Mouse (Mus musculus): ENCODE data around the gene Vav2. TPM values are rescaled to one million over a fixed set of nuclear protein-coding genes. Genes with fewer than 3 reads are reported as not detected.
A peak's percentile ranks its signal among the peaks of the same experiment; 100 is the strongest.

Vav2 gene
- polyA plus RNA-seq, 1 experiment from 2014 or later, result 16.4 TPM

DNA sequence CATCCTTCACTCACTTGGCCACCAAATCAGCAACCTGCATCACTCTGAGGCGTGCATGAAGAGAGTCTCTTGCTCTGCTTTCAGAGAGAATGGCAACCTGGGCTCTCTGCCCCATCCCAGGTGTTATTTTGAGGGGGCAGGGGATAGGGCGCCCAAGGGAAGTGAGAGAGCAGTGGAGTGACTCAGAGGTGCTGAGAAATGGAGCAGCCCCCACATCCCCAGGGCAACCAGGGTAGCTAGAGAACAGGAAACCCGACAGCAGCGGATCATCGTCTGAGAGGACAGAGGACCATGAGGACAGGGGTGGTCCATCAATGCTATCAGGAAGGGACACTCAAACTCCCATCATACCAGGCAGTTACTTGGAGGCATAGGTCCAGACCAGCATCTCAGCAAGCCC lies 19.9 kb downstream of the Vav2 start:
- H3K27me3 ChIP-seq (ENCODE audit: control insufficient read depth, insufficient read depth, low read length), result no peaks in the 10 kb centered on the region
- peaks cover 16% of the 10 kb centered on the region for H3K4me1 ChIP-seq (ENCODE audit: control insufficient read depth, insufficient read depth, low read length)
- H3K36me3 ChIP-seq (ENCODE audit: control insufficient read depth, insufficient read depth, low read length), result no peaks in the 10 kb centered on the region
- no peak overlapping the region for H3K4me3 ChIP-seq (replicated peaks; ENCODE audit: low read depth, low read length)
- no peaks in the 10 kb centered on the region for H3K9me3 ChIP-seq (ENCODE audit: control insufficient read depth, low read length)
- ATAC-seq (ENCODE audit: low FRiP score, low TSS enrichment) (no peak), DNase-seq (no peak)
- H3K9ac ChIP-seq (replicated peaks; ENCODE audit: low read length), result no peak overlapping the region
- 91% methylated on average over 5 of the region's 5 CpGs for WGBS
- H3K4me2 ChIP-seq (ENCODE audit: low read length), result no peak overlapping the region
- H3K27ac ChIP-seq (replicated peaks; ENCODE audit: low read depth, low read length), result no peak overlapping the region

DNA sequence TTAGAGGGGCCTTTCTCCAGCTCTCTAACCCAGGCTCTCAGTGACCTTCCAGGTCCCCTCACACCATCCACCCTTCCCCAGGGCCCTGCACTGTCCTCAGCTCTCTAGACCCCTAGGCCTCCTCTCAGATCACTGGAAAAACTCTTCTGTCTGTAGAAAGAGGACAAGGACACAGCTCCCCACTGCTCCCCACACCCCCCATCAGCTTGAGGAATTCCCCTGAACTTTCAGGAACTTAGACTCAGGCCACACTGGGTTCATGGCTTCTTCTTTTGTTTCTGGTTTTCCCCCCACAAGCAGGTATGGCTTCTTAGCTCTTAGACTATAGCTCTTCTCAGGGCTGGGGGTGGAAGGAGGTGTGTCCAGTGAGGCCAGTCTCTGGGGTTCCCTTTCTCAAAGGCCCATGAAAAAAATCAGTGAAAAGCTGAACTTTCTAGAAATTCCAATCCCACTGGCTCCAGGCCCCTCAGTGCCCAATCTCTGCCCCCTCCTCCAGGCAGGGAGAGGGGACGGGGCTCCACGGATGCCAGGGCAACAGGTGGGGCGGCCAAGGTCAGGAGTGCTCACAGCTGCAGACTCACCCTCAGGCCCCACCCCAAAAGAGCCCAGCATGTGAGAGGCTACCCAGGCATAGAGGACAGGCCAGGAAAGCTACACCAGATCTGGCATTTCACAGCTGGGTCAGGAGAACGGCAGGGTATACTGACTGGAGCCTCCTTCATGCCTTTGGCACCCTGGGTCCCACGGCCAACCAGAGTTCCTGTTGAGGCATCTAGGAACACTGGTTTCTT lies 21.5 kb downstream of the Vav2 start:
- Histone ChIP-seq H3K9ac (replicated peaks; ENCODE audit: low read length) (no peak overlapping the region), H3K36me3 (ENCODE audit: control insufficient read depth, insufficient read depth, low read length) (no peaks in the 10 kb centered on the region), H3K27me3 (ENCODE audit: control insufficient read depth, insufficient read depth, low read length) (no peaks in the 10 kb centered on the region), H3K27ac (replicated peaks; ENCODE audit: low read depth, low read length) (no peak overlapping the region), H3K4me1 (ENCODE audit: control insufficient read depth, insufficient read depth, low read length) (peaks cover 6% of the 10 kb centered on the region), H3K4me2 (ENCODE audit: low read length) (no peak overlapping the region), H3K4me3 (replicated peaks; ENCODE audit: low read depth, low read length) (no peak overlapping the region), H3K9me3 (ENCODE audit: control insufficient read depth, low read length) (no peaks in the 10 kb centered on the region)
- DNase-seq (no peak), ATAC-seq (ENCODE audit: low FRiP score, low TSS enrichment) (no peak)
- WGBS, result 73% methylated on average over 5 of the region's 5 CpGs

DNA sequence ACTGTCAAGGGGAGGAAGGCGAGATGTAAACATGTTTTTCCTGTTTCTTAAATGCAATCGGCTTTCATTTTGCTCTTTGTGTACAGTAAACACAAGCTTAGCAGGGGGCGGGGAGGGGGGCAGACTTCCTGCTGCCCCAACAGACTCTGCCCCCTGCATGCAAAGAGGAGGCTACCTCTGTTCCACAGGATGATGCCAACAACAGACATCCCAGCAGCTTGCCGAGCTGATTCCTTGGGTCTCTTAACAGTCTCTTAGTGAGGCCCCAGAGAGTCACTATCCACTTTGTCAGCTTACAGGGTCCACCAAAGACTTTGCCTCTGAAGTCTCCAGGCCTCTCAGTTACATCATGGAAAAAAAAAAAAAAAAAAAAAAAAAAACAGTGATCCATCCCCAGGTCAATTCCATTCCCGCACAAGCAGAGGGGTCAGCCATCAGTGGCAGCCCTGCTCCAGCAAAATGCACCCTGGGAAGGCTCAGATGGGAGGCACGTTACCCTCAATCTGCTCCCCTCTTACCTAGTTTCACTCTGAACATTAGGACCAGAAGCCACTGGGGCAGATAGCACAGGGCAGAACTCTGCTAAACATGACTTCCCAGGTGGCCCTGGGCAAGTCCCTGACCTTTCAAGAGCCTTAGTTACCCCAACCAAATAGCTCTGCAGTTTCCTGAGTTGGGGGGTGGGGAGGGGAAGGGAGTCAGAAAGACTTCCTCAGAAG lies 22.3 kb downstream of the Vav2 start:
- no peak overlapping the region for H3K4me2 ChIP-seq (ENCODE audit: low read length)
- ATAC-seq (ENCODE audit: low FRiP score, low TSS enrichment) (no peak), DNase-seq (no peak)
- no peak overlapping the region for H3K4me3 ChIP-seq (replicated peaks; ENCODE audit: low read depth, low read length)
- no peaks in the 10 kb centered on the region for H3K36me3 ChIP-seq (ENCODE audit: control insufficient read depth, insufficient read depth, low read length)
- no peak overlapping the region for H3K9ac ChIP-seq (replicated peaks; ENCODE audit: low read length)
- H3K27ac ChIP-seq (replicated peaks; ENCODE audit: low read depth, low read length), result no peak overlapping the region
- peaks cover 6% of the 10 kb centered on the region for H3K4me1 ChIP-seq (ENCODE audit: control insufficient read depth, insufficient read depth, low read length)
- 63% methylated on average over 6 of the region's 6 CpGs for WGBS
- no peaks in the 10 kb centered on the region for H3K9me3 ChIP-seq (ENCODE audit: control insufficient read depth, low read length)
- H3K27me3 ChIP-seq (ENCODE audit: control insufficient read depth, insufficient read depth, low read length), result no peaks in the 10 kb centered on the region

DNA sequence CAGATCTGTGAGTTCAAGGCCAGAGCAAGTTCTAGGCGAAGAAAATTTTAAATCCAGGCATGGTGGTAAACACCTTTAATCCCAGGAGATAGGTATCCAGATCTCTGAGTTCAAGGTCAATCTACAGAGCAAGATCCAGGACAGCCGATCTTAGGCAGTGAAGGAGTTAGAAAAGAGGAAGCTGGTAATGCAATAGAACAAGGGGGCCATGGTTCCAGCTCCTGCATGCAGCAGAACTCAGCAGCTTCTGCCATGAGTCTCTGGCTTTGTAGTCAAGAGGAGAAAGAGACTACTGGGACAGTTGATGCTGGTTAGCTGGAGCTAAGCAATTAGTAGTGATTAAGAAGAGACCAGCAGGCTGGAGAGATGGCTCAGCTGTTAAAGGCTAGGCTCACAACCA lies 25.3 kb downstream of the Vav2 start:
- WGBS, result 95% methylated on average over 2 of the region's 2 CpGs
- Histone ChIP-seq H3K4me2 (ENCODE audit: low read length) (no peak overlapping the region), H3K36me3 (ENCODE audit: control insufficient read depth, insufficient read depth, low read length) (no peaks in the 10 kb centered on the region), H3K27me3 (ENCODE audit: control insufficient read depth, insufficient read depth, low read length) (no peaks in the 10 kb centered on the region), H3K27ac (replicated peaks; ENCODE audit: low read depth, low read length) (no peak overlapping the region), H3K9me3 (ENCODE audit: control insufficient read depth, low read length) (no peaks in the 10 kb centered on the region), H3K4me3 (replicated peaks; ENCODE audit: low read depth, low read length) (no peak overlapping the region), H3K9ac (replicated peaks; ENCODE audit: low read length) (no peak overlapping the region), H3K4me1 (ENCODE audit: control insufficient read depth, insufficient read depth, low read length) (peaks cover 5% of the 10 kb centered on the region)
- ATAC-seq (ENCODE audit: low FRiP score, low TSS enrichment), result no peak
- DNase-seq, result no peak

DNA sequence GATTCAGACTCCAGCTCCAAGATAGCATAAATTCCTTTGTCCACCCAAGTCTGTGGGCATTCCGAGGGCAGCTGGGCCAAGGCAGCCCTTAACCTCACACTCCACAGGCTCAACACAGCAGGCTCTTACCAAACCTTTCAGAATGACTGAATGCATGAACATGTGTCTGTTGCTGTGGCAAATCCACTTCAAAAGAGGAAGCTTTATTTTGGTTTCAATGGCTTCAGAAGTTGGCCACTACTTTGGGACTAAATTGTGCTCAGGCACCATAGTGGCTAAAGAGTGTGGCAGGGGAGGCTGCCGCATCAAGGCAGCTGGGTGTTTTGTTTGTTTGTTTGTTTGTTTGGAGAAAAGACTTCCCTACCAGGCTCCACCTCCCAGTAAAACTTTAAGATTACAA lies 26.8 kb downstream of the Vav2 start:
- DNase-seq (no peak), ATAC-seq (ENCODE audit: low FRiP score, low TSS enrichment) (no peak)
- no peaks in the 10 kb centered on the region for H3K36me3 ChIP-seq (ENCODE audit: control insufficient read depth, insufficient read depth, low read length)
- no peak overlapping the region for H3K9ac ChIP-seq (replicated peaks; ENCODE audit: low read length)
- H3K4me1 ChIP-seq (ENCODE audit: control insufficient read depth, insufficient read depth, low read length), result peaks cover 18% of the 10 kb centered on the region
- 98% methylated on average over 2 of the region's 2 CpGs for WGBS
- H3K27me3 ChIP-seq (ENCODE audit: control insufficient read depth, insufficient read depth, low read length), result no peaks in the 10 kb centered on the region
- no peak overlapping the region for H3K27ac ChIP-seq (replicated peaks; ENCODE audit: low read depth, low read length)
- no peaks in the 10 kb centered on the region for H3K9me3 ChIP-seq (ENCODE audit: control insufficient read depth, low read length)
- H3K4me3 ChIP-seq (replicated peaks; ENCODE audit: low read depth, low read length), result no peak overlapping the region
- no peak overlapping the region for H3K4me2 ChIP-seq (ENCODE audit: low read length)

- Histone ChIP-seq H3K9me3 (ENCODE audit: control insufficient read depth, low read length) (no peaks in the 10 kb centered on the region), H3K4me2 (ENCODE audit: low read length) (no peak overlapping the region), H3K27me3 (ENCODE audit: control insufficient read depth, insufficient read depth, low read length) (no peaks in the 10 kb centered on the region), H3K9ac (replicated peaks; ENCODE audit: low read length) (no peak overlapping the region), H3K4me1 (ENCODE audit: control insufficient read depth, insufficient read depth, low read length) (peaks cover 46% of the 10 kb centered on the region), H3K36me3 (ENCODE audit: control insufficient read depth, insufficient read depth, low read length) (no peaks in the 10 kb centered on the region), H3K4me3 (replicated peaks; ENCODE audit: low read depth, low read length) (no peak overlapping the region), H3K27ac (replicated peaks; ENCODE audit: low read depth, low read length) (peak overlapping the region; percentile 66)
- ATAC-seq (ENCODE audit: low FRiP score, low TSS enrichment) (no peak), DNase-seq (peak; percentile 56)
- 49% methylated on average over 17 of the region's 17 CpGs for WGBS
Measured at GRCm38 (mm10) chr2:27396656-27397440, 30.0 kb downstream of the Vav2 start.

DNA sequence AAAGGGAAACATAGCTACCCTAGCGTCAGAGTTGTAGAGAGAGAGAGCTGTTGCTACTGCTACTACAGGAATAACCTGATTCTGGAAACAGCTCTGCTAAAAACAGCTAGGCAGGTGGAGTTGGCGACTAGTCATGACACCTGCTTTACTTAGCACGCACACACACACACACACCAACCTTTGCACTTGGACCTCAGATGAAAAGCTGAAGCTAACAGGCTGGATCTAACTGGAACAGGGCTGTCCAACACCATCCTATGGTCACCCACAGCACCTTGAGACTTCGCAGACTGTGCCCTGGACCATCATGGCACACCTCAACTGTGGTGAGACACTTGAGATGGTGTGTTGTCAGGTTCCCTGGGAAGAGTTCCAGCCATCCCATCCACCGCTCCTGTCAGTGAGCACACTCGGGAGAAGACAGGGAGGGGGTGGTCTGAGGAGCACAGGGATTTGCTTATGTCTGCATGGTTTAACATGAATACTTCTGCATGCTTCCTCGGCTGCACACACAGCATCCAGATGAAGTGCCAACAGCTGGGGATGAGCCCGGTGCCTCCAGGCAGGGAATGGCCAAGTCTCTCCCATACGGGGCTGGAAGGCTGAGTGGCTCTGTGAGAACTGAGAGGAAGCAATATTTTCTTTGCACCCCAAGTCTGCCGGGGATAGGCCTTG lies 32.5 kb downstream of the Vav2 start:
- Histone ChIP-seq H3K27ac (replicated peaks; ENCODE audit: low read depth, low read length) (0 out of 2 replicates have a peak overlapping the region, but pooled peaks have one; percentile 37), H3K9ac (replicated peaks; ENCODE audit: low read length) (no peak overlapping the region), H3K4me2 (ENCODE audit: low read length) (no peak overlapping the region), H3K36me3 (ENCODE audit: control insufficient read depth, insufficient read depth, low read length) (no peaks in the 10 kb centered on the region), H3K9me3 (ENCODE audit: control insufficient read depth, low read length) (no peaks in the 10 kb centered on the region), H3K27me3 (ENCODE audit: control insufficient read depth, insufficient read depth, low read length) (no peaks in the 10 kb centered on the region), H3K4me3 (replicated peaks; ENCODE audit: low read depth, low read length) (no peak overlapping the region), H3K4me1 (ENCODE audit: control insufficient read depth, insufficient read depth, low read length) (peaks cover 65% of the 10 kb centered on the region)
- ATAC-seq (ENCODE audit: low FRiP score, low TSS enrichment) (no peak), DNase-seq (peak; percentile 39)
- WGBS, result 62% methylated on average over 10 of the region's 10 CpGs

GRCm38 (mm10) chr2:27392278-27392677 lies 34.6 kb downstream of the Vav2 start:
- H3K4me3 ChIP-seq (replicated peaks; ENCODE audit: low read depth, low read length), result no peak overlapping the region
- H3K27me3 ChIP-seq (ENCODE audit: control insufficient read depth, insufficient read depth, low read length), result no peaks in the 10 kb centered on the region
- no peaks in the 10 kb centered on the region for H3K36me3 ChIP-seq (ENCODE audit: control insufficient read depth, insufficient read depth, low read length)
- no peak overlapping the region; the same call in 1 of the 2 replicates for H3K9ac ChIP-seq (replicated peaks; ENCODE audit: low read length)
- DNase-seq (no peak), ATAC-seq (ENCODE audit: low FRiP score, low TSS enrichment) (no peak)
- H3K4me1 ChIP-seq (ENCODE audit: control insufficient read depth, insufficient read depth, low read length), result peaks cover 65% of the 10 kb centered on the region
- no peak overlapping the region for H3K27ac ChIP-seq (replicated peaks; ENCODE audit: low read depth, low read length)
- no peak overlapping the region for H3K4me2 ChIP-seq (ENCODE audit: low read length)
- no peaks in the 10 kb centered on the region for H3K9me3 ChIP-seq (ENCODE audit: control insufficient read depth, low read length)
- 20% methylated on average over 5 of the region's 5 CpGs for WGBS

Measured in midbrain, embryonic 14.5 days (tissue).